Mouse (Mus musculus) forebrain, embryonic 13.5 days (tissue): ENCODE data around the gene Fank1. TPM values are rescaled to one million over a fixed set of nuclear protein-coding genes. Genes with fewer than 3 reads are reported as not detected.

Experiments used
- ATAC-seq: fragments of 200-750 bp; cut with Nextera tagmentation; 2 replicates; pipeline ENCODE4 v1.8.0; 2017
- H3K27ac ChIP-seq: fragments of 300-500 bp; sonication (generic); 2 replicates; pipeline ENCODE4 v1.5.1; 2015; ENCODE audit warnings: inconsistent platforms, mild to moderate bottlenecking, moderate library complexity
- H3K27me3 ChIP-seq: fragments of 300-500 bp; sonication (generic); 2 replicates; pipeline ENCODE4 v1.6.1; 2015; ENCODE audit warnings: mild to moderate bottlenecking, inconsistent platforms
- H3K36me3 ChIP-seq: fragments of 300-500 bp; sonication (generic); 2 replicates; pipeline ENCODE4 v1.6.1; 2015; ENCODE audit warnings: mild to moderate bottlenecking, inconsistent platforms; ENCODE audit not compliant: poor library complexity, severe bottlenecking
- H3K4me1 ChIP-seq: fragments of 300-500 bp; sonication (generic); 2 replicates; pipeline ENCODE4 v1.6.1; 2015; ENCODE audit warnings: inconsistent platforms
- H3K4me2 ChIP-seq: fragments of 300-500 bp; sonication (generic); 2 replicates; pipeline ENCODE4 v1.6.1; 2015; ENCODE audit warnings: inconsistent platforms, mild to moderate bottlenecking, moderate library complexity
- H3K4me3 ChIP-seq: fragments of 300-500 bp; sonication (generic); 2 replicates; pipeline ENCODE4 v1.5.1; 2015; ENCODE audit warnings: mild to moderate bottlenecking, inconsistent platforms
- H3K9ac ChIP-seq: fragments of 300-500 bp; sonication (generic); 2 replicates; pipeline ENCODE4 v1.6.1; 2015; ENCODE audit warnings: mild to moderate bottlenecking, inconsistent platforms
- H3K9me3 ChIP-seq: fragments of 300-500 bp; sonication (generic); replicated peaks from 2 replicates; pipeline ENCODE4 v1.6.1; 2016; ENCODE audit warnings: inconsistent platforms
- WGBS: fragments of 180-500 bp; shearing (Covaris S2); methylation state at CpG from one replicate; pipeline ENCODE4 v1.1.7; 2015; 5-methylcytosine and 5-hydroxymethylcytosine counted together
- polyA plus RNA-seq: library from polyadenylated mRNA; unstranded; fragments of >200 nt; fragmentation: Nextera tagmentation; extraction: Ambion mirVana; gene quantifications from 2 replicates; pipeline ENCODE4 v1.2.1, GENCODE M21; 2015

Fank1 gene
- polyA plus RNA-seq, result 1.8 and 2.9 TPM in 2 replicates

GRCm38 (mm10) chr7:133776626-133776996 lies at the start of gene Fank1:
Gene Fank1 (plus strand): TSS chr7:133776861.
- no peak within 1 kb of the TSS for H3K27ac ChIP-seq
- H3K36me3 ChIP-seq, result no peaks in the 10 kb centered on the region
- H3K4me2 ChIP-seq, result peak within 1 kb of the TSS; percentile 81
- no peaks in the 10 kb centered on the region for H3K27me3 ChIP-seq
- H3K4me3 ChIP-seq, result peak within 1 kb of the TSS; percentile 85
- H3K4me1 ChIP-seq, result peaks cover 13% of the 10 kb centered on the region
- peak within 1 kb of the TSS; percentile 85 for H3K9ac ChIP-seq
- peak; percentile 96 for ATAC-seq
- 0% methylated on average over 17 of the region's 45 CpGs for WGBS
- no peaks in the 10 kb centered on the region for H3K9me3 ChIP-seq

GRCm38 (mm10) chr7:133727027-133727426 lies 49.6 kb upstream of the Fank1 start:
- H3K27ac ChIP-seq, result no peak overlapping the region
- no peak overlapping the region for H3K4me2 ChIP-seq
- no peaks in the 10 kb centered on the region for H3K27me3 ChIP-seq
- peaks cover 58% of the 10 kb centered on the region for H3K36me3 ChIP-seq
- WGBS, result 87% methylated on average over 6 of the region's 6 CpGs
- H3K4me3 ChIP-seq, result no peak overlapping the region
- no peak overlapping the region for H3K9ac ChIP-seq
- no peak for ATAC-seq
- peaks cover 11% of the 10 kb centered on the region for H3K4me1 ChIP-seq
- no peaks in the 10 kb centered on the region for H3K9me3 ChIP-seq

- Histone ChIP-seq H3K36me3 (peaks cover 55% of the 10 kb centered on the region), H3K27ac (no peak overlapping the region), H3K4me1 (peaks cover 15% of the 10 kb centered on the region), H3K9ac (no peak overlapping the region), H3K4me3 (no peak overlapping the region), H3K9me3 (no peaks in the 10 kb centered on the region), H3K4me2 (no peak overlapping the region), H3K27me3 (no peaks in the 10 kb centered on the region)
- 82% methylated on average over 5 of the region's 5 CpGs for WGBS
- no peak for ATAC-seq
These were observed 47.3 kb upstream of the Fank1 start for GRCm38 (mm10) chr7:133729351-133729750.

GRCm38 (mm10) chr7:133730324-133731191 lies 46.1 kb upstream of the Fank1 start:
- Histone ChIP-seq H3K9me3 (no peaks in the 10 kb centered on the region), H3K4me3 (no peak overlapping the region), H3K36me3 (peaks cover 55% of the 10 kb centered on the region), H3K4me2 (no peak overlapping the region), H3K9ac (no peak overlapping the region), H3K4me1 (peaks cover 5% of the 10 kb centered on the region; the same call in 1 of the 2 replicates), H3K27ac (no peak overlapping the region), H3K27me3 (no peaks in the 10 kb centered on the region)
- WGBS, result 90% methylated on average over 11 of the region's 11 CpGs
- no peak for ATAC-seq

- Histone ChIP-seq H3K4me3 (no peak overlapping the region), H3K9ac (no peak overlapping the region), H3K27ac (0 out of 2 replicates have a peak overlapping the region, but pooled peaks have one; percentile 57), H3K9me3 (no peaks in the 10 kb centered on the region), H3K27me3 (no peaks in the 10 kb centered on the region), H3K4me2 (no peak overlapping the region), H3K4me1 (peaks cover 5% of the 10 kb centered on the region; the same call in 1 of the 2 replicates), H3K36me3 (peaks cover 61% of the 10 kb centered on the region)
- 71% methylated on average over 4 of the region's 4 CpGs for WGBS
- peak; percentile 36; the same call in 1 of the 2 replicates for ATAC-seq
These were observed 44.6 kb upstream of the Fank1 start for GRCm38 (mm10) chr7:133731971-133732645.

GRCm38 (mm10) chr7:133740558-133740957 lies 36.1 kb upstream of the Fank1 start:
- no peak overlapping the region for H3K4me2 ChIP-seq
- no peaks in the 10 kb centered on the region for H3K27me3 ChIP-seq
- no peak overlapping the region for H3K27ac ChIP-seq
- ATAC-seq, result no peak
- no peak overlapping the region for H3K4me3 ChIP-seq
- H3K9ac ChIP-seq, result no peak overlapping the region
- no peaks in the 10 kb centered on the region for H3K9me3 ChIP-seq
- no peaks in the 10 kb centered on the region for H3K4me1 ChIP-seq
- WGBS, result 96% methylated on average over 7 of the region's 7 CpGs
- peaks cover 47% of the 10 kb centered on the region for H3K36me3 ChIP-seq

- Histone ChIP-seq H3K4me3 (no peak overlapping the region), H3K9me3 (no peaks in the 10 kb centered on the region), H3K9ac (no peak overlapping the region), H3K27me3 (no peaks in the 10 kb centered on the region), H3K4me2 (no peak overlapping the region), H3K27ac (no peak overlapping the region), H3K4me1 (no peaks in the 10 kb centered on the region), H3K36me3 (peaks cover 50% of the 10 kb centered on the region)
- ATAC-seq, result peak; percentile 19; the same call in 1 of the 2 replicates
- 92% methylated on average over 12 of the region's 12 CpGs for WGBS
These were observed 33.9 kb upstream of the Fank1 start for GRCm38 (mm10) chr7:133742530-133743325.

GRCm38 (mm10) chr7:133743611-133744010 lies 33.0 kb upstream of the Fank1 start:
- WGBS, result 67% methylated on average over 4 of the region's 4 CpGs
- no peak overlapping the region for H3K4me3 ChIP-seq
- H3K27me3 ChIP-seq, result no peaks in the 10 kb centered on the region
- peaks cover 57% of the 10 kb centered on the region for H3K36me3 ChIP-seq
- no peaks in the 10 kb centered on the region for H3K9me3 ChIP-seq
- ATAC-seq, result no peak
- no peaks in the 10 kb centered on the region for H3K4me1 ChIP-seq
- H3K27ac ChIP-seq, result no peak overlapping the region
- H3K4me2 ChIP-seq, result no peak overlapping the region
- H3K9ac ChIP-seq, result no peak overlapping the region

- H3K36me3 ChIP-seq, result peaks cover 56% of the 10 kb centered on the region
- H3K4me1 ChIP-seq, result no peaks in the 10 kb centered on the region
- no peak overlapping the region for H3K27ac ChIP-seq
- H3K9me3 ChIP-seq, result no peaks in the 10 kb centered on the region
- ATAC-seq, result no peak
- H3K9ac ChIP-seq, result no peak overlapping the region
- no peaks in the 10 kb centered on the region for H3K27me3 ChIP-seq
- 80% methylated on average over 1 of the region's 1 CpGs for WGBS
- H3K4me2 ChIP-seq, result no peak overlapping the region
- no peak overlapping the region for H3K4me3 ChIP-seq
These were observed 32.5 kb upstream of the Fank1 start for GRCm38 (mm10) chr7:133744209-133744608.

GRCm38 (mm10) chr7:133744701-133745100 lies 32.0 kb upstream of the Fank1 start:
- Histone ChIP-seq H3K9ac (no peak overlapping the region), H3K9me3 (no peaks in the 10 kb centered on the region), H3K4me1 (no peaks in the 10 kb centered on the region), H3K4me2 (no peak overlapping the region), H3K4me3 (no peak overlapping the region), H3K27me3 (no peaks in the 10 kb centered on the region), H3K36me3 (peaks cover 53% of the 10 kb centered on the region), H3K27ac (no peak overlapping the region)
- ATAC-seq, result no peak
- 48% methylated on average over 4 of the region's 4 CpGs for WGBS

- no peak overlapping the region for H3K4me2 ChIP-seq
- no peaks in the 10 kb centered on the region for H3K27me3 ChIP-seq
- H3K9me3 ChIP-seq, result no peaks in the 10 kb centered on the region
- no peak overlapping the region for H3K9ac ChIP-seq
- no peak for ATAC-seq
- H3K36me3 ChIP-seq, result peaks cover 31% of the 10 kb centered on the region
- H3K4me3 ChIP-seq, result no peak overlapping the region
- H3K27ac ChIP-seq, result no peak overlapping the region
- 90% methylated on average over 8 of the region's 8 CpGs for WGBS
- H3K4me1 ChIP-seq, result peaks cover 11% of the 10 kb centered on the region
These were observed 29.3 kb upstream of the Fank1 start for GRCm38 (mm10) chr7:133747372-133747771.

GRCm38 (mm10) chr7:133748753-133749152 lies 27.9 kb upstream of the Fank1 start:
- ATAC-seq, result no peak
- WGBS, result 86% methylated on average over 14 of the region's 14 CpGs
- H3K9ac ChIP-seq, result no peak overlapping the region
- no peak overlapping the region for H3K4me3 ChIP-seq
- no peaks in the 10 kb centered on the region for H3K27me3 ChIP-seq
- H3K4me1 ChIP-seq, result peaks cover 11% of the 10 kb centered on the region
- H3K27ac ChIP-seq, result no peak overlapping the region
- H3K36me3 ChIP-seq, result peaks cover 27% of the 10 kb centered on the region
- no peak overlapping the region for H3K4me2 ChIP-seq
- no peaks in the 10 kb centered on the region for H3K9me3 ChIP-seq
